Mouse (Mus musculus) CH12.LX (cell line): ENCODE data around the gene Ube2o. TPM values are rescaled to one million over a fixed set of nuclear protein-coding genes. Genes with fewer than 3 reads are reported as not detected.

Experiments
- DNase-seq: peaks from one replicate; pipeline ENCODE4 v3.0.0-alpha.2; 2013; ENCODE audit errors: extremely low read depth
- H3K27ac ChIP-seq: 2 replicates; pipeline ENCODE4 v1.5.1; 2012; ENCODE audit warnings: low read depth, mild to moderate bottlenecking, control low read depth, moderate library complexity; ENCODE audit not compliant: insufficient read depth
- H3K27me3 ChIP-seq: replicated peaks from 2 replicates; pipeline ENCODE3; 2012; ENCODE audit warnings: inconsistent platforms
- H3K36me3 ChIP-seq, 2 experiments: replicated peaks in 1 of 2; 2 replicates each; pipeline versions ENCODE3 to v1.6.1; 2012; ENCODE audit warnings: inconsistent platforms in 1 of 2, low read length in 1 of 2, mild to moderate bottlenecking in 1 of 2, mixed read lengths in 1 of 2, moderate library complexity in 1 of 2; ENCODE audit not compliant: control insufficient read depth in 1 of 2, insufficient read depth in 1 of 2
- H3K4me1 ChIP-seq, 2 experiments: 2 replicates each; pipeline ENCODE4 v1.6.1; 2012; ENCODE audit warnings: inconsistent platforms in 1 of 2, moderate library complexity in 1 of 2; ENCODE audit not compliant: insufficient read depth in 2 of 2, control insufficient read depth in 1 of 2
- H3K4me2 ChIP-seq: 2 replicates; pipeline ENCODE4 v1.6.1; 2012; ENCODE audit warnings: low read depth, mild to moderate bottlenecking, control low read depth; ENCODE audit not compliant: poor library complexity, insufficient read depth, severe bottlenecking
- H3K4me3 ChIP-seq, 3 experiments: fragments of 150-350 bp in 1 of 3; sonication (generic) in 1 of 3; replicated peaks in 1 of 3; 2 replicates each; pipeline versions ENCODE3 to v1.5.1; 2011 to 2012; ENCODE audit warnings: low read depth in 2 of 3, low read length in 2 of 3, mild to moderate bottlenecking in 2 of 3, moderate library complexity in 2 of 3, control low read depth in 1 of 3, improper control_type of control experiment in 1 of 3, inconsistent platforms in 1 of 3, mixed read lengths in 1 of 3; ENCODE audit not compliant: poor library complexity in 1 of 3
- H3K79me2 ChIP-seq: replicated peaks from 2 replicates; pipeline ENCODE4 v1.6.1; 2012; ENCODE audit warnings: mild to moderate bottlenecking, moderate library complexity; ENCODE audit not compliant: control insufficient read depth, poor library complexity, insufficient read depth, severe bottlenecking; ENCODE audit errors: extremely low read depth
- H3K9ac ChIP-seq: 2 replicates; pipeline ENCODE4 v1.6.1; 2012; ENCODE audit warnings: low read depth, mild to moderate bottlenecking, control low read depth, moderate library complexity; ENCODE audit not compliant: insufficient read depth
- H3K9me3 ChIP-seq: replicated peaks from 2 replicates; pipeline ENCODE3; 2012; ENCODE audit warnings: low read length, inconsistent platforms, mixed read lengths
- CHD2 ChIP-seq: IDR thresholded peaks from 2 replicates; pipeline ENCODE4 v1.6.1; 2011; ENCODE audit warnings: low read length, improper control_type of control experiment
- CTCF ChIP-seq, 2 experiments: IDR thresholded peaks in 1 of 2; conservative IDR thresholded peaks in 1 of 2; 2 replicates each; pipeline ENCODE4 v1.5.1; 2011 to 2012; ENCODE audit warnings: low read depth in 2 of 2, low read length in 2 of 2, improper control_type of control experiment in 1 of 2, inconsistent platforms in 1 of 2, mild to moderate bottlenecking in 1 of 2, moderate library complexity in 1 of 2
- ELF1 ChIP-seq: IDR thresholded peaks from 2 replicates; pipeline ENCODE4 v1.6.1; 2014; ENCODE audit warnings: low read depth, mild to moderate bottlenecking, inconsistent platforms, low read length, improper control_type of control experiment
- HCFC1 ChIP-seq: IDR thresholded peaks from 2 replicates; pipeline ENCODE4 v1.6.1; 2012; ENCODE audit warnings: low read depth, mild to moderate bottlenecking, inconsistent platforms, low read length, improper control_type of control experiment
- JUND ChIP-seq: conservative IDR thresholded peaks from 2 replicates; pipeline ENCODE4 v1.6.1; 2011; ENCODE audit warnings: low read depth, low read length, improper control_type of control experiment
- KAT2A ChIP-seq: IDR thresholded peaks from 2 replicates; pipeline ENCODE4 v1.6.1; 2012; ENCODE audit warnings: low read length, improper control_type of control experiment, inconsistent platforms; ENCODE audit not compliant: insufficient replicate concordance
- MAZ ChIP-seq: IDR thresholded peaks from 2 replicates; pipeline ENCODE4 v1.6.1; 2012; ENCODE audit warnings: low read depth, mild to moderate bottlenecking, inconsistent platforms, low read length, improper control_type of control experiment, moderate library complexity
- MEF2A ChIP-seq: IDR thresholded peaks from 2 replicates; pipeline ENCODE4 v1.6.1; 2014; ENCODE audit warnings: low read depth, mild to moderate bottlenecking, inconsistent platforms, low read length, improper control_type of control experiment, borderline replicate concordance
- MXI1 ChIP-seq: IDR thresholded peaks from 2 replicates; pipeline ENCODE4 v1.6.1; 2011; ENCODE audit warnings: mild to moderate bottlenecking, low read depth, low read length, improper control_type of control experiment
- MYC ChIP-seq: IDR thresholded peaks from 2 replicates; pipeline ENCODE4 v1.6.1; 2011; ENCODE audit warnings: low read depth, mild to moderate bottlenecking, improper control_type of control experiment, low read length
- PAX5 ChIP-seq: IDR thresholded peaks from 2 replicates; pipeline ENCODE4 v1.6.1; 2012; ENCODE audit warnings: low read length, inconsistent platforms, mixed read lengths
- POLR2AphosphoS2 ChIP-seq: IDR thresholded peaks from 2 replicates; pipeline ENCODE4 v1.6.1; 2011; ENCODE audit warnings: low read depth, low read length, improper control_type of control experiment
- RAD21 ChIP-seq: IDR thresholded peaks from 2 replicates; pipeline ENCODE4 v1.6.1; 2011; ENCODE audit warnings: low read depth, mild to moderate bottlenecking, low read length, improper control_type of control experiment, moderate library complexity
- SIN3A ChIP-seq: IDR thresholded peaks from 2 replicates; pipeline ENCODE4 v1.6.1; 2012; ENCODE audit warnings: low read length, improper control_type of control experiment, inconsistent platforms
- SMC3 ChIP-seq: IDR thresholded peaks from 2 replicates; pipeline ENCODE4 v1.6.1; 2011; ENCODE audit warnings: low read depth, low read length, improper control_type of control experiment
- TBP ChIP-seq: conservative IDR thresholded peaks from 2 replicates; pipeline ENCODE4 v1.6.1; 2011; ENCODE audit warnings: low read depth, low read length, improper control_type of control experiment
- UBTF ChIP-seq: IDR thresholded peaks from 2 replicates; pipeline ENCODE4 v1.6.1; 2012; ENCODE audit warnings: low read depth, mild to moderate bottlenecking, inconsistent platforms, low read length, improper control_type of control experiment, moderate library complexity
- USF1 ChIP-seq: IDR thresholded peaks from 2 replicates; pipeline ENCODE4 v1.6.1; 2014; ENCODE audit warnings: low read depth, mild to moderate bottlenecking, inconsistent platforms, low read length, improper control_type of control experiment
- ZNF384 ChIP-seq: IDR thresholded peaks from 2 replicates; pipeline ENCODE4 v1.6.1; 2012; ENCODE audit warnings: low read depth, low read length, improper control_type of control experiment, inconsistent platforms
- dilution Hi-C: fragments of 300-500 bp; cut with MboI; formaldehyde crosslinking; loops from 2 replicates; pipeline ENCODE4 v1.14.3; 2020; ENCODE audit warnings: low sequenced_read_pairs; ENCODE audit not compliant: extremely low pct_unique_long_range_greater_than_20kb, extremely low pct_ligation_motif_present
- in situ Hi-C: fragments of 300-500 bp; cut with MboI; formaldehyde crosslinking; loops from 3 replicates; pipeline ENCODE4 v1.14.3; 2019; ENCODE audit warnings: low sequenced_read_pairs, low pct_ligation_motif_present, low pct_unique_long_range_greater_than_20kb, mixed read lengths
- polyA plus RNA-seq: library from polyadenylated mRNA; unstranded; fragments of >175 nt; gene quantifications from 2 replicates; pipeline ENCODE4 v1.2.1, GENCODE M21; 2012; ENCODE audit warnings: low read depth; ENCODE audit not compliant: insufficient read length
- total RNA-seq, 2 experiments: library from RNA; depleted of rRNA; stranded (reverse); fragments of 300-350 nt in 1 of 2; fragments of >200 nt in 1 of 2; gene quantifications; 2 replicates each; pipeline ENCODE4 v1.2.3; 2012 to 2014

Gene Ube2o
- total and polyA plus RNA-seq, 3 experiments: 12.7 to 61.7 (median 42.8) TPM

DNA sequence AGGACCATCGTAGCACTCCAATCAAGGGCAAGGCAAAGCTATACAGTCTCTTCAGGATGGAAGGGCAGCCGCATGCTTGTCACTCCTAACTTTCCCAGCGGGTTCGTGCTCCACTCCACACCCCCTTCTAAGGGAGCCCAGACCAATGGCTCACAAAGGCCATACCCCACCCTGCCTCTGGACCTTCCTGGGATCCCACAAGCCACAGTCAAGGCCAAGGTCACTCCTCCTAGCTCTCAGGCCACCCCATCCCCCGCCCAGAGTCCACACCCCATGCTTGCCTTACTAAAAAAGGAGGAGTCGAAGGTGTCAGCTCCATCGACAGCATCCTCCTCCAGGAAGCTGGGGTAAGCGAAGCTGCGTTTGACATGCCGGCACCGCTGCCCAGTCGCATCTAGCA, 22.9 kb upstream of the Ube2o start:
- H3K4me1 ChIP-seq: peaks cover 7 to 26% of the 10 kb centered on the region in 2 experiments
- no peak overlapping the region for H3K4me2 ChIP-seq
- in situ Hi-C loops: no loop called here
- dilution Hi-C loops: no loop called here
- H3K27me3 ChIP-seq: no peaks in the 10 kb centered on the region
- no peak overlapping the region for H3K9ac ChIP-seq
- TF ChIP-seq MXI1 (no peak), MEF2A (no peak), ELF1 (no peak), MAZ (no peak), UBTF (no peak), SIN3A (no peak), CHD2 (no peak), MYC (no peak), USF1 (no peak), HCFC1 (no peak), JUND (no peak), KAT2A (no peak), ZNF384 (no peak), POLR2AphosphoS2 (no peak), PAX5 (no peak)
- no peaks in the 10 kb centered on the region for H3K9me3 ChIP-seq
- no peak for DNase-seq
- no peaks in the 10 kb centered on the region for H3K79me2 ChIP-seq
- no peak overlapping the region for H3K4me3 ChIP-seq
- no peak overlapping the region for H3K27ac ChIP-seq
- peaks cover 88 to 98% of the 10 kb centered on the region in 2 experiments for H3K36me3 ChIP-seq

DNA sequence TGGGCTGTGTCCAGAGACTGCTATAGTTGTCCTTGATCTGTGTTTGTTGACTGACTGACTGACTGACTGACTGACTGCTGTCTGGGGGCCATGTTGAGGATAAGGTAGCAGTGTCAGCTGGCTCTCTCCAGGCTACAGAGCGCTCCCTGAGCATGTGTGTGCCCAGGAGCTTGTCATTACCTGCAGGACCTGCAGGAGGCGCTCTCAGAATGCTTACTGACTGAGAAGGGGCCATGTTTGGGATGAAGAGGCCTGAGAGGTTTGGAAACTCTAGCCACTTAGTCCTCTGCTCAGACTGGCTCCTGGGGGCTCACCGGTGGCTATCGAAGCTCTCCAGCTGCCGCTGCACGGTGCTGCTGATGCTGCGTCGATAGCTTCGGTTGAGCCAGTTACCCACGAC, 22.1 kb upstream of the Ube2o start:
- dilution Hi-C loops (no loop called here), in situ Hi-C loops (no loop called here)
- TF ChIP-seq SIN3A: no peak
- no peak for TF ChIP-seq CHD2
- peak; percentile 79 for TF ChIP-seq RAD21
- no peak for TF ChIP-seq TBP
- peak; percentile 76 to 88 for TF ChIP-seq CTCF (conservative IDR thresholded peaks at IDR 0.05 in 1 of 2, IDR thresholded peaks at IDR 0.05 in 1 of 2; ENCODE audit: low read depth in 2 of 2, low read length in 2 of 2)
- TF ChIP-seq SMC3: peak; percentile 84
- peak; percentile 63 for DNase-seq
- H3K79me2 ChIP-seq: no peaks in the 10 kb centered on the region
- no peak overlapping the region for H3K27ac ChIP-seq
- peaks cover 89 to 98% of the 10 kb centered on the region in 2 experiments for H3K36me3 ChIP-seq
- H3K4me2 ChIP-seq: no peak overlapping the region
- no peak overlapping the region for H3K9ac ChIP-seq
- H3K27me3 ChIP-seq: no peaks in the 10 kb centered on the region
- H3K9me3 ChIP-seq: no peaks in the 10 kb centered on the region
- no peak overlapping the region for H3K4me3 ChIP-seq
- H3K4me1 ChIP-seq: peaks cover 7 to 18% of the 10 kb centered on the region in 2 experiments
